Mouse (Mus musculus) brain, embryonic 14.5 days (tissue): ENCODE data around the gene Cntnap2. TPM values are rescaled to one million over a fixed set of nuclear protein-coding genes. Genes with fewer than 3 reads are reported as not detected.

Experiments
- DNase-seq: peaks from one replicate; pipeline ENCODE4 v3.0.0-alpha.2; 2011; ENCODE audit warnings: low read depth
- CTCF ChIP-seq: fragments of 200-500 bp; IDR thresholded peaks from 2 replicates; pipeline ENCODE4 v1.5.1; 2012; ENCODE audit warnings: inconsistent platforms, mild to moderate bottlenecking, moderate library complexity, borderline replicate concordance; ENCODE audit not compliant: insufficient read depth, insufficient read length; ENCODE audit errors: extremely low read depth
- POLR2A ChIP-seq: fragments of 200-500 bp; IDR thresholded peaks from 2 replicates; pipeline ENCODE4 v1.6.1; 2012; ENCODE audit warnings: mild to moderate bottlenecking, inconsistent platforms, borderline replicate concordance; ENCODE audit not compliant: poor library complexity, insufficient read depth, insufficient read length, severe bottlenecking; ENCODE audit errors: extremely low read depth
- polyA plus RNA-seq: library from polyadenylated mRNA; depleted of rRNA; stranded (reverse); fragments of >200 nt; gene quantifications from 2 replicates; pipeline ENCODE4 v1.2.3, GENCODE M21; 2012

Gene Cntnap2
- polyA plus RNA-seq, 1 experiment = 77.9 TPM

DNA sequence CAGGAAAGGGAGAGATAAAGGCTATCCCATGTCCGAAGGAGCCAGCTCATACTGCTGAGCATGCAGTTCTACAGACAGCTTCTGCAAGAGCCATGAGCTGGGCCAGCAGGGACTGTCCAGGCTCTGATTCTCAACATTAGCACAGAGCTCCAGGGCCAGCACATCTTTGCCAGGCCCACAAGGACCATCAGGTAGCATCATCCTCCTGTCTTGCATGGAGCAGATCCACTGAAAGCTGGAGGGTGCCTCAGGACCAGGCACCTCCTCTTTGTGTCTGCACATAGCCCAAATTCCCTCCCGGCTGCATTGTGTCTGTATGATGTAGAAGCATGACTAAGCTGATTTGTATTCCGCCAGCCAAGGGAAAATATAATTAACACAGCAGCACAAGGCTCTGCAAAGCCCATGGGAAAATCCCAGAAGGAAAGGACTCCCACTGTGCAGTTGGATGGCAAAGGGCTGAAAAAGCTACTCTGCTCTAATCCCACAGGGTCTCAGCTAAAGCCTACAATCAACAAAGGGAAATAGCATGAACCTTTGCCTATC, 2180.3 kb downstream of the Cntnap2 start:
- TF ChIP-seq POLR2A (no peak), CTCF (no peak)
- peak; percentile 97 for DNase-seq

DNA sequence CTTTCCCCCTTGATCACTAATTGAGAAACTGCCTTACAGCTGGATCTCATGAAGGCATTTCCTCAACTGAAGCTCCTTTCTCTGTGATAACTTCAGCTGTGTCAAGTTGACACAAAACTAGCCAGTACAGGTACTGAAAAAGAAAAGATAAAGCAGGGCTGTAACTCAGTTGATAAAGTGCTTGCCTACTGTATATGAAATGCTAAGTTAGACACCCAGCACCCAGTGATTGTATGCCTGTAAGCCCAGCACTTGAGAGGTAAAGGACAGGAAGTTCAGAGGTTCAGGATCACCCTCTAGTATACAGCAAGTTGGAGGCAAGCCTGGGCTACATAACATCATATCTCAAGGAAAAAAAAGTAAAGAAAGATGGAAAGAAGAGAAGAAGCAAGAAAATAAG, 2182.2 kb downstream of the Cntnap2 start:
- no peak for TF ChIP-seq CTCF
- TF ChIP-seq POLR2A = no peak
- DNase-seq = no peak

DNA sequence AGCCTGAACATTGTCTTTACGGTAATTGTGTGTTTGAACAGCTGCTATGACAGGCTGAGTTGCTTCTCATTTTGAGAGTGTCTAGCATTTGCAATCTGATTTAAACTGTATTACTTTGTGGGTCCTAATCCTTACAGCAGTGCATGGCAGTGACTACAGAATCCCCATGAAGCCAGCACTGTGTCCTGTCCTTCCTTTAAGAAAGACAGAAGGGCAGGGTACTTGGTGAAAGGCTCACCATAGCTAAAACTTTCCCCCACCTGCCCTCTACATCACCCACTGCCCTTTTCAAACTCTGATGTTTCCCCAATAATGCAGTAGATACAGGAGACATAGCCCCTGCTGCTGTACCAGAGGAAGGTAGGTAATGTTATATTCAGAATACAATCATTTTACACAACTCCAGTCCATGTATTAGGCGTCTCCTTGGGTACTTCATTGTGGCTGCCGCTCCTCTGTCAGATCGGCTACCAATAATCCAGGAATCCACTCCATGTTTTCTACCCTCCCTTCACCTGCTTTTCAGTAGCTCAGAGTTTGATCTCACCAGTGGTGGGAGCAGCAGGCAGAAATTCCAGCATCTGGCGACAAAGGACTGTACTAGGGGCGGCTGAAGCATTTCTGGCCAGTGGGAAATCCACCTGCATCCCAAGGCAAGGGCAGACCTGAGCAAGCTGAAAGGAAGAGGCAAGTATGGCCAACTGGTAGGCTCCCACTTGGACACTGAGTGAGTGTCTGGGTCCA, 2184.9 kb downstream of the Cntnap2 start:
- TF ChIP-seq POLR2A (peak; percentile 25; the same call in 1 of the 2 replicates), CTCF (no peak)
- peak; percentile 98 for DNase-seq

DNA sequence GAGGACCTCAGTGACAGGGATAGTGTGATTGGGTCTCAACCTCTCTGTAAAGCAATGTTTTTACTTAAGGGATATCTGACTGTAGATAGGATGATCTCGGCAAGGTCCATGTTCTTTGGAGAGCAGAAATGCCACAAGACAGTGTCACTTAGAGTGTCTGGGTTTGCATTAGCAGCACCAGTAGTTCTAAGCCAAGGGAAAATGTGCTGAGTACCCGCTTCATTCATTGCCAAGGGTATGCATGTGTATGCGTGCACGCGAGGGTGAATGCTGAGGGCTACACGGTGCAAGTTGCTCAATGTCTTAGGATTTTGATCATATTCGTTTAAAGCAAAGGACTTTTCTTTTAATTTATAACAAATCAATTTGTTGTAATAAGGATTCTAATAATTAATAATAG, 2185.5 kb downstream of the Cntnap2 start:
- DNase-seq = peak; percentile 80
- TF ChIP-seq CTCF (no peak), POLR2A (no peak)

DNA sequence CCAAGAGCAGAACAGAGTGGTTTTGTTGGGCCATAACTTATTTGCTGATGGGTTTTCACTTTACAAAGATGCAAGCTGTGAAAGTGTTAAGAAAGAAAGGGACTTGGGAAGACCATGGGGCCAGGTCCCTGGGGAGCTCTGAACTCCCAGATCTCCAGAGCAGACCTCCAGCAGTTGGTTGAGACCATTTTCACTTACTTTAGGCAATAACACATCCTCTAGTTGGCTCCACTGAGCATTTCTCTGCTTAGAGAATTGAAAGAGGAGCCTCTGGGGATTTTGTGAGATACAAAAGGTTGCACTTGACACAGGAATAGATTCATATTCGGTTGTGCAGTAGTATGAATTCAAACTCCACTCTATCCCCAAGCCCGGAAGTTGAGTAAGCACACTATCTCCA, 2196.1 kb downstream of the Cntnap2 start:
- TF ChIP-seq CTCF (no peak), POLR2A (no peak)
- DNase-seq = no peak

DNA sequence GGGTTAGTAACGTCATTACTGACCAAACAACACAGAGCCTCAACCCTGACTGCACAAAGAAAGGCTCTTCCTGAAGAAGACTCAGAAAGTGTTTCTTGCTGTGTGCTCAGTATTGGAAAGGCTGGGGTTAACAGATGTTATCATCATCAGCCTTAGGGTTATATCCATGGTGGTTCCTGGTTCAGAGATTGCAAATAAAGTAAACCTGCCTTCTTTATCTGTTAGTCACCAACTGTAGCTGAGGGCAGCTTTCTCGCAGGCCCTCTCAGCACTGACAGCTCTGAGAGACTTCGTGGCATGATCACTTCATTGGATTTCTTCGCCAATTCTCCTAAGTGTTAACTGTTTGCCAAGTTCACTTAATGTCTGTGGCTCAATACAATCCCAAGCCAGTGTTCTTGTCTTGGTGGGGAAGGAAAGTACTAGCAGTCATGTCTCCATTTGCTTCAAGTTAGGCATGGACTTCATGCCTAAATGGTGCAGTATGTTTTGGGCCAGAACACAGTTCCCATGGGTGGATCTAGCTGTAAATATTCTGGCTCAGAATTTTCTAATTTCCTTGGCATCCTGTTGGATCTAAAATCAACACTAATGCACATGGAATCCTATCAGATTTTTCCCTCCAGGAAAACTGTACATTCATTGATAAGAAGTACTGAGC, 2197.2 kb downstream of the Cntnap2 start:
- TF ChIP-seq POLR2A (no peak), CTCF (no peak)
- DNase-seq = no peak

DNA sequence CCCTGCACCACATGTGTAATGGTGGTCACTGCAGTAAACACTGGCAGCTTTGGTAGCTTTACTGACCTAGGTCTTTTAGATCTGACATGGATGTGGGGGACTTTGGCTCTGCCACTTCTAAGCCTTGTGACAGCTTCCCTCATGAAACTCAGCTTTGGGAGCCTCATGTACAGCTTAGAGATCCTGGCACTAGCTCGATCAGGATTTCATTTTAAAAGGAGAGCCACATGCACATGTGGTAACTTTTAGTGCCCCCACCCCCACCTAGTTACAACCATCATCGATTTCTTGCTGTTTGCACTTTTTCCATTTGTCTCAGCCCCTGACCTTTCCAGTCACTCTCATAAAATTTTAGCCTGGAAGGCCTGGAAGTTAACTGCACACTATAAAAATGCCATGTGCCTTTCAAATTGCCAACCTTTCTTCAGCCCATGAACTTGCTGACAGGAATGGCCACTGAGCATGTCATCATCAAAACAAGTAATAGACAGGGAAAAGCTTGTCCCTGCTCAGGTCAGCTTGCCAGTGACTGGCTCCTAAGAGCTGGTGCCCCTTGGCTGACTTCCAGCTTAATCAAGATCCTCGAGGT, 2197.9 kb downstream of the Cntnap2 start:
- TF ChIP-seq POLR2A (no peak), CTCF (no peak)
- DNase-seq = no peak

DNA sequence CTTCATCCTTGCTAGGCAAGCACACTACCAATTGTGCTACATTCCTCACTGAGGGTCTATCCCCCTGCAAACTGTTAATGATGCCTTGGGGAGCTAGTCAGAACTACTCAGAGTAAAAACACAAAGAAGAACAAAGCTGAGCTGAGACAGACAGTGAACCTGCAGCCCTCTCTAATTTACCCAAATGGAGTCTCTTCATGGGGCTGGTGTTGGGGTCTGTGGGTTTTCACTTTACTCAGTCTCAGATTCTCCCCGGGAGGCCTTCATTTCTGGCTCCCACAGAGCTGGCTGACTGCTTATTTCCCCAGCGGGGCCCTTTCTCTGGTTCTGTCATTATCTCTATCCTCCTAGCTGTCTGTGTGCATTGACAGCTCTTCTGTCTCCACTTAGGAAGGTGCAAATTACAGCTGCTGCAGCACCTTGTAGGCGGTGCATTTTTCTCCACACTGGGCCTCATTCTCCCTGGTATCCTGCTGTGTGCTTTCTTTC, 2200.5 kb downstream of the Cntnap2 start:
- DNase-seq = peak; percentile 86
- TF ChIP-seq POLR2A (no peak), CTCF (no peak)

DNA sequence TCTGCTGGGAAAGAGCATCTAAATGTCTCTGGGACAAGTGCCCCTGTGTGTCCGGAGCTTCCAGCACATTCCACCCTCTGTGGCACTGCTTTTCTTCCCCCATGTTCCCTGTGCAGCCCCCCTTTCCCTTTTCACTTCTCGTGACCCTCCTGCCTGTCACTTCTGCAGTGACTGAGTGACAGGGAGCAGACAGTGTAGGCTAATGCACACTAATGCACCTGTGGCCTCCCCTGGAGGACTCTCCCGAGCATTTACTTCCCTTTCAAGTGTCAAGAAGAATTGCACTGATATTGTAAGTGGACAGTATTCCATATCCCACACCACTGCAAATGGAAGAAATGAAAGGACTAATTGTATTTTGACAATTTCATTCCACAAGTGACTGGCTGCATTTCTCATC, 2208.1 kb downstream of the Cntnap2 start:
- peak; percentile 54 for DNase-seq
- TF ChIP-seq POLR2A (no peak), CTCF (no peak)

DNA sequence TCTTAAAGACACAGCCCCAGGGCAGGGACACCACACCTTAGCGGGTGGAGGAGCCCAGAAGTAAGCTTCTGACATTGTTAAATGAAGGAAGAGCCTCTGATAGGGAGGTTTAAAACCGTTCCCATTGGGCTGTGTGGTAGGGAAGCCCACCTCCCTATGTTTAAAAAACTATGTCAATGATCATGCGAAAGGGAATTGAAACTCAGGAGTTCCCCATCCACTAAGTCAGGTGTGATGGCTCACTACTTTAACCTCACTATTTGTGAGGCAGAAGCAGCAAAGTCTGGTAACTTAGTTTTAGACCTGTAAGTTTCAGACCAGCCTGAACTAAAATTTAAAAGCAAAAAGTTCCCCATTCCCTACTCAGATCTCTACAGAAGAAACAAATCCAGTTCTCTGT, 2210.3 kb downstream of the Cntnap2 start:
- no peak for TF ChIP-seq POLR2A
- no peak for TF ChIP-seq CTCF
- DNase-seq = no peak

DNA sequence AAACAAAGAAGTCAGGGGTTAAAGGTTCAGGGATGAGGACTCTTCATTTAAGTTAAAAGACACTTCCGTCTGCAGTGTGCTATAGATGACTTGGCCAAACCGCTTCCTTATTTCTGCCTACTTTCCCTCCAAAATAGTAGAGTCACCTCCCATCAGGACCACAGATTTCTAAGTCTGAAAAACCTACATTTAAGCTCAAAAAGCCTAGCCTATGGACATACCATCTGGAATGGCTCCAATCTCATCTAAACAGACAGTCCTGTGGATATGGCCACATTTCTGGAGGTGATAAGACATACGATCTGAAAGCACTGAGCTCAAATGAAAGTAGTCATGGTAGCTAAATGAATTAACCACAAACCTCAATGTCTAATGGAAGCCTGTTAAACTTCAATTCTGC, 2212.4 kb downstream of the Cntnap2 start:
- no peak for DNase-seq
- TF ChIP-seq POLR2A = no peak
- TF ChIP-seq CTCF = no peak
